Mouse (Mus musculus) kidney, postnatal 25 days (tissue): ENCODE results near the gene Tmem208.

Experiments used
- DNase-seq, 2 experiments: peaks; one replicate each; pipeline ENCODE4 v3.0.0; 2021; ENCODE audit warnings: mixed read lengths in 2 of 2

Tmem208 gene

DNA sequence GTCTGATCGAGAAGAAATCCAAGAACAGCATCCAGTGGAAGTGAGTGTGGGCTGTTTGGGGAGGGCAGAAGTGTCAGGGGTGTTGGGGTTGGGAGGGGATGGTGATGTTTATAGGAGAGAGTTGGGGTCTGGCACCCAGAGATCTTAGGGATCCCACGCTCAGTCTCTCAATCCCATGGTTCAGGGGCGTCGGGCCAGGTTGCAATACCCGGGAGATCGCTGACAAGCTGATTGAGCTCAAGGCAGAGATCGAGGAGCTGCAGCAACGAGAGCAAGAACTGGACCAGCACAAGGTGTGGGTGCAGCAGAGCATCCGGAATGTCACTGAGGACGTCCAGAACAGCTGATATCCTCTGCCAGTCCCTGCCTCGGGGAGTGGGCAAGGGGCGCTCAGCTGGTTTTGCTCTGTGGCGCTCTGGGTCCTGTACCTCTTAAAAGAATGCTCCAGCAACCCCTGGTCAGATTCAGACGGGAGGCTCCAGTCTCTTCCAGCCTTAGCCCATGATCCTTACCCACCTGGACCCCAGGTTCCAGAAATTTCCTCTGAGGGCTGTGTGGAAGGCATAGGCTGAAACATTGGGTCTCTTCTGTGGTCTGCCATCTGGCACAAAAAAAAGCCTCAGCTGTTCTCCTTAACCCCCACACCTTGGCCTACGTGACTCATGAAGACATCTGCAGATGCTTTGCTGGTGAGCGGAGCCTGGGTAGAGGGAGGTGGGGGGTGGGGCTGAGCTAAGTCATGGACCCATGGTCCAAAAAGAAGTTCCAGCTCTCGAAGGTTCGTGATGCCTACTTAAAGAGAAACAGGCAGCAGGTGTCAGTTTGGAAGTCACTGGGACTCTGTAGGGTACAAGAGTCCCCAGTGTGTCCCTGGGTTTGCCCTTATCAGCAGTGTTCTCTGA, 27.6 kb upstream of the Tmem208 start:
- peak in 1 of 2 experiments; percentile 33 for DNase-seq

DNA sequence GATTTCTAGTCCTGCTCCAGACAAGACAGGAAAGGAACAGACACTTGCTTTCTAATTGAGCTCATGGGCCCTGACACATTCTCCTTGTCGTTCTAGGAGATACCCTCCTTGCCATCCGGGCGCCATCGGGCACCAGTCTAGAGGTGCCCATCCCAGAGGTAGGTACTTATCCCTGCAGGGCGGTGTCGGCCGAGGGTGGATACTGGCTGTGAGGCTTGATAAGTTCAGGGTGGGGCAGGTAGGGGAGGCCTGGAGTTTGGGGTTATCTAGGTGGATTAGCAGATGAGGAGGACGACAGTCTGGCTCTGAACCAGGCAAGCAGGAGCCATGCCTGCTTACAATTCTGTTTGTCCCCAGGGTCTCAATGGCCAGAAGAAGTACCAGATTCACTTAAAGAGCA, 26.2 kb upstream of the Tmem208 start:
- DNase-seq, result peak in 1 of 2 experiments; percentile 46

DNA sequence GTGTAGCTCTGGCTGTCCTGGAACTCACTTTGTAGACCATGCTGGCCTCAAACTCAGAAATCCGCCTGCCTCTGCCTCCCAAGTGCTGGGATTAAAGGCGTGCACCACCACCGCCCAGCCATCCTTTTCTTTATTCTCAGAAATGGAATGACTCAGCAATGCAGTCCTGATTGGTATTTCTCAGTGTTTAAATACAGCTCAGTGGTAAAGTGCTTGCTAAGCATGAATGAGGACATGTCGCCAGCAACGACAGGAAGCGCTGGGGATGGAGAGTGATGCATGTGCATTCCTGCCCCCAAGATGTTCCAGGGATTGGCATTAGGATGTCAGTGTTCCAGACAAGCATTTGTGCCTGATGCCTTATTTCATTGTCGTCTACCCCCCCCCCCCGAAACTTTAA, 22.8 kb upstream of the Tmem208 start:
- no peak for DNase-seq

DNA sequence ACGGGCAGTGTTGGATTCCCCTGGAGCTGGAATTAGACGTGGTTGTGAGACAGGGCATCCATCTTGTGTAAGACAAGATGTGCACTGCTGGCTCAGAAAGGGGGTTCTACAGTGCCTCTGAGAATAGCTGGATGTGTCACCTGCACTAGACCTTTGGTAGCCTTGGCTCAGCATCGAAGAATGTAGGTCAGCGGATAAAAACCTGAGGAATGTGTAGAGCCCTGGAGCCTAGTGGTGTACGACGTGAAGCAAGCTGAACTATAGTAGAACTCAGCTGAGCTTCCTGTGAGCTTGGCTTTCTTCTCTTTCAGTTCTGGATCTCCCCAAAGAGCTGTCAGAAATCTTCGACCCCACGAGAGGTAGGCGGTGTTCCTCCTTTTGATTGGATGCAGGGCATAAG, 22.3 kb upstream of the Tmem208 start:
- no peak for DNase-seq

DNA sequence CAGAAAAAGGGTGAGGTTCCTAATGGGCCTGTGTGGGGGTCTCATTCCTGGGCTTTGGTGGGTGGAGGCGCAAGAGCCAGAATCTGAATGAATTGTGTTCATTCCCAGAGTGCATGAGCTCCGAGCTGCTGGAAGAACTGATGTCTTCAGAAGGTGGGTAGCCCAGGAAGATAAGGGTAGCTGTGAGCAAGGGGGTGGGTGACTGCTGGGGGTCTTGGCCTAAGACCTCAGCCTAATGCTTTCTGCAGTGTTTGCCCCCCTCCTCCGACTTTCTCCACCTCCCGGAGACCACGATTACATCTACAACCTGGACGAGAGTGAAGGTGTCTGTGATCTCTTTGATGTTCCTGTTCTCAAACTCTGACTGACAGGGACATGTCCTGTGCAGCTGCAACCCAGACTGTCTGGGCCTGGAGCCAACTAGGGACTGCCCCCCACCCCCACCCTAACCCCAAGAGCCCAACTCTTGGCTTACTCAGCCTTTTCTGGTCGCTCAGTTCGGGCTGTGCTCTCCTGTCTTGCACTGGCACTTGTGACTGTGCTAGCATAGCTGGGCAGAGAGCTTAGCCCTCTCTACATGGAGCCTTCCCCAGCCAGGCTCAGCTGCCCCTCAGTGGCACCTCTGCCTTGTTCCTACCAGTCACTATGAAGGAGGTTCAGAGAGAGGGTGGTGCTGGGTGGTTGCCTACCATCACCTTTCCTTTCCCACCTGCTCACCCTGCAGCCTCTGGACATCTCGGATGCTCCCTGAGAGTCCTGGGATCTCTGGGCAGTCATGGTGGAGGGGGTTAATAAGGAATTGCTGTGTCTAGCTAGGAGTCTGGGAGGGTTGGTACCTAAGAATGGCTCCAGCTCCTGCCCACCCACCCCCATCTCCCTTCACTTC, 21.6 kb upstream of the Tmem208 start:
- peak in 1 of 2 experiments; percentile 36 for DNase-seq

DNA sequence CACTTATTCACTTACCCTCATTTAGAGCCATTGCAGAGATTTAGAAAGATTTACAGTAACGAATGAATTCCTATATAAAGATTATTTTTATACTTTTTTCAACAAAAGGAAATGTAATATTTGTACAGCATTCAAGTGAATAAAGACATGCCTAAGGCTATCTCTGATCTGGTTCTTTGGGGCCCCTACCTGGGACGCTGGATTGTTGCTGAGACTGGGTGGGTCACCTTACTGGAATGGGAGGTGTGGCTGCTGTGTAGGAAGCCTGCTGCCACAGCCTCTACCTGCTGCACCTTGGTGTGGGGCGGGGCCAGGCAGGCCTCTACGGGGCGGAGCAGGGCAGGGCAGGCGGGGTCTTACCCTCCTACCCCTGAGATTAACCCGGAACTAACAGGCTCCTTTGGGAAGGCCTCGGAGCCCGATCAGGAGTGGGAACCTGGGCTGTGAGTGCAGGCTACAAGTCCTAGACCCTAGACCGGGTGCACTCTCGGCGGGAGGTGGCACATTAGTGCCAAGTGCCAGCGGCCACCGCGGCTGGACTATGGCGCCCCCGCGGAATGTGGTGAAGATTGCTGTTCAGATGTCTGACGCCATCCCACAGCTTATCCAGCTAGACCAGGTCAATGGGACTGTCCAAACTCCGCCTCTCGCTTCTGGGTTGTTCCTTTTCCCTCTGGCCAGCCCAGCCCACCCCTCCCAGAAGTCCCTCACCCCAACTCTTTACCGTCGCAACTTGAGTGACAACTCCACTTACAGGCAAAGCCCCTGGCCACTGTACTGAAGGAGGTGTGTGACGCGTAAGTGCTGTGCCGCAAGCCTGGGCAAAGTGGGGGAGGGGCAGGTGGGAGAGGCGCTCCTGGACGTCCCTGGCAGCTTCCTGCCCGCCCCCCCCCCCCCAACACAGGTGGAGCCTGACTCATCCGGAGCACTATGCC, 20.7 kb upstream of the Tmem208 start, which contains the start of gene Elmo3:
Gene Elmo3 (plus strand): TSS at position 391 of the 935 bp plus-strand sequence.
- DNase-seq, result peak; percentile 87 to 95

DNA sequence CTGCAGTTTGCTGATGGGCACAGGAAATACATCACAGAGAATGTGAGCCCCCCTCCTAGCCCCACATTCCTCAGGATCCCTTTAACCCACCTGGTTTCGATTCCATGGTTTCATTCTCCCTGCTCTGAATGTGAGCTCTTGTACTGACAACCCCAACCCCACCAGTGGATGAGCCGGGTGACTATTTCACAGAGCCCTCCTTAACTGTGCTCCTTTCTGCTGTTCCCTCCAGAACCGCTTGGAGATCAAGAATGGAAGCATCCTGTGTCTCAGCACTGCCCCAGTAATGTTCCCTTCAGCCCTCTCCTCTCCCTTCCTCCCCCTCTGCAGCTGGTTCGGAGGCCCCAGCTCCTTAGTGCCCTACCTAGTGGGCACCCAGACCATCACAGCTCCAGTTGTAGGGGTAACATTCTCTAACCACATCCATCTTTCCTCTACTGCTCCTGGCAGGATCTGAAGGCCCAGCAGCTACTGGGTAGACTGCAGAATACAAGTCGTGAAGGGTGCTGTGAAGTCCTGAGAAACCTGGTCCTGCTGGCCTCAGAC, 19.9 kb upstream of the Tmem208 start:
- no peak for DNase-seq

DNA sequence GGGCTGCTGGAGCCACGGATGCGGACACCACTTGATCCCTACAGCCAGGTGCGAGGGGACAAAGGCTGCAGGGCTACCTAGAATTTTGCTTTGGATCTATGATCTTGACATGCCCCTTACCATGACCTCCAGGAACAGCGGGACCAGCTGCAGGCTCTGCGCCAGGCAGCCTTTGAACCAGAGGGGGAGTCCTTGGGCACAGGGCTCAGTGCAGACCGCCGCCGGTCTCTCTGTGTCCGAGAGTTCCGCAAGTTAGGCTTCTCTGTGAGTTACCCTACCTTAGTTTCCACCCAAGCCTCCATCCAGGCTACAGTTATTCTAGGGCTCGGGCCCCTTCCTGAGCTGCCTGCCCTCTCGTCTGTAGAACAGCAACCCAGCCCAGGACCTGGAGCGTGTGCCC, 18.5 kb upstream of the Tmem208 start:
- DNase-seq, result peak in 1 of 2 experiments; percentile 51

DNA sequence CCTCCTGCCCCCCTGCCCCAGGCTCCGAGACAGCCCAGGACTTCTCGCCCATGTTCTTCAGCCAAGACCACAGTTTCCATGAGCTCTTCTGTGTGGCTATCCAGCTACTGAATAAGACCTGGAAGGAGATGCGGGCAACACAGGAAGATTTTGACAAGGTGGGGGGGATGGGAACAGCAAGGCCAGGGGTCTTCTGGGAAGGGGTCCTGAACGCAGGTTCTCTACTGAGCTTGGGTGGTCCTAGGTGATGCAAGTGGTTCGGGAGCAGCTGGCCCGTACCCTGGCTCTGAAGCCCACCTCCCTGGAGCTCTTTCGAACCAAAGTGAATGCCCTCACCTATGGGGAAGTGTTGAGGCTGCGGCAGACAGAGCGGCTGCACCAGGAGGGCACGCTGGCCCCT, 17.7 kb upstream of the Tmem208 start:
- no peak for DNase-seq

DNA sequence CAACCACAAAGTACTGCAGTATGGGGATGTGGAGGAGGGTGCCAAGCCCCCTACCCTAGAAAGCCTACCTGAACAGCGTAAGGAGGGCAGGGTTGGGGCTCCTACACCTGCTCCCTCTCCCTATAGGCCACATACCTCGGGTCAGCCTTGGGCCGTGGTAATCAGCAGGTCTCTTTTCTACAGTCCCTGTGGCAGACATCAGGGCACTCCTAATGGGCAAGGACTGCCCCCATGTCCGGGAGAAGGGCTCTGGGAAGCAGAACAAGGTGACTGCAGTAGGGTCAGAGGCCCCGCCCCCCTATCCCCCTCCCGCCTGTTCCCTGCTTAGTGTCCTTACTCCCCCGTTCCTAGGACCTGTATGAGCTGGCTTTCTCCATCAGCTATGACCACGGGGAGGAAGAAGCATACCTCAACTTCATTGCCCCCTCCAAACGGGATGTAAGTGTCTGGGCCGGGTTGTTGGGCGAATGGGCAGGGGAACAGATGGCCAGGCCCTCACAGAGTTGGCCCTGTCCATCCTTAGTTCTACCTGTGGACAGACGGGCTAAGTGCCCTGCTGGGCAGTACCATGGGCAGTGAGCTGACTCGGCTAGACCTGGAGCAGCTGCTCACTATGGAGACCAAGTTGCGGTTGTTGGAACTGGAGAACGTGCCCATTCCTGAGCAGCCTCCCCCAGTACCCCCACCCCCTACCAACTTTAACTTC, 16.9 kb upstream of the Tmem208 start:
- DNase-seq, result no peak

DNA sequence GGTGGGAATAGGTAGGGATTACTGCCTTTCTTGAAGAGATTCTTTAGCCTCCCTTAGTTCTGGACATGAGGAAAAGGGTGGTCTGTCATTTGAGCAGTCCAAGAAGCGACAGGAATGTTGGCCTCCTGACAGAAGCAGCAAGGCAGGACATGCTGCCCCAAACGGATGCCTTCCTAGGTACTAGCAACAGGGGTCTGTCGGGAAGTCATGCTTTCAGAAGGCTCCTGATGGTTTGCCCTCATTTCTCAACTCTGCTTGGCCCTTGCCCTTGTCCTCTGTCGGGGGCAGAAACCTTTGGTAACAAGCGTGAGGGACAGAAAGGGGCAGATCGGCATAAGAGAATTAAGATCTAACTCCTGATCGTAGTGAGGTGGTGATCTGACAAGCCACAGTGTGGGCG, 16.0 kb upstream of the Tmem208 start:
- no peak for DNase-seq

DNA sequence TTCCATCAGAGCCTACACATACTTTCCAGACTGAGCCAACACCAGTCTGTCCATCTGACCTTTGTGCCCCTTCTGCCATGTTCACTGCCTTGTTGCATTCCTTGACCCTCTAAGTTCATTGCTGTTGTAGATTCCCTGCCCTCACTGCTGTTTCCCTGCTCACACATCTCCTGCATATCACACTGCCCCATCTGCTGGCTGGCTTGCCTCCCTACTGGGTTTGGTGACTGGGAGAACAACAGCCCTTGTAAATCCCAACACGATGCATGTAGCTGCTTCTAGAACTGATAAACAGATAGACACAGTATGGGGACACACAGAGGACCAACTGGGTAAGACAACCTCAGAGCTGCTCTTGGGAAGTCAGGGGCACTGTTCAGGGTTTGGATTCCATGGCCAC, 14.4 kb upstream of the Tmem208 start:
- DNase-seq, result no peak

DNA sequence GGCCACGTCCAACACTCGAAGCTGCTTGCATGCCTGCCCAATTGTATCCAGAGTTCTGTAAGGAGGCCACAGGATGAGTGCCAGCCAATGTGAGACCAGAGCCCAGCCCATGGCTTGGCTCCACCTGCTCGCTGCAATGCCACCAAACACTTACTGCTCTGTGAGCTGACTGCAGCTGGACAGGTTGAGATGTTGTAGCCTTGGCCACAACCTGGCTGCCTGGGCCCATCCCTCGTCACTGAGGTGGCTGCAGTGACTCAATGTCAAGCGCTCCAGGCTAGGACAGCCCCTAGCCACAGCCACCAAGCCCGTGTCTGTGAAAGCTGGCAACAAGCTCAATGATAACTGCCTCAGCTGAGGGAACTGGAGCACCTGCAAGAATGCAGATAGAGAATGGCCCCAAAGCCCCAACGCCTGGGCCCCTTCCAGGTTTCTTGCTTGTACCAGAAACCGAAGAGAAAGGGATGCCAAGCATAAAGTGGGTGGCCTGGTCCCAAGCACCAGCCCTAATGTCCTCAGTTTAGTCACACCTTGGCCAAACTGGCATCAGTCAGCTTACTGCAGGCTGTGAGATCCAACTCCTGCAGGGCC, 13.2 kb upstream of the Tmem208 start:
- DNase-seq, result no peak

DNA sequence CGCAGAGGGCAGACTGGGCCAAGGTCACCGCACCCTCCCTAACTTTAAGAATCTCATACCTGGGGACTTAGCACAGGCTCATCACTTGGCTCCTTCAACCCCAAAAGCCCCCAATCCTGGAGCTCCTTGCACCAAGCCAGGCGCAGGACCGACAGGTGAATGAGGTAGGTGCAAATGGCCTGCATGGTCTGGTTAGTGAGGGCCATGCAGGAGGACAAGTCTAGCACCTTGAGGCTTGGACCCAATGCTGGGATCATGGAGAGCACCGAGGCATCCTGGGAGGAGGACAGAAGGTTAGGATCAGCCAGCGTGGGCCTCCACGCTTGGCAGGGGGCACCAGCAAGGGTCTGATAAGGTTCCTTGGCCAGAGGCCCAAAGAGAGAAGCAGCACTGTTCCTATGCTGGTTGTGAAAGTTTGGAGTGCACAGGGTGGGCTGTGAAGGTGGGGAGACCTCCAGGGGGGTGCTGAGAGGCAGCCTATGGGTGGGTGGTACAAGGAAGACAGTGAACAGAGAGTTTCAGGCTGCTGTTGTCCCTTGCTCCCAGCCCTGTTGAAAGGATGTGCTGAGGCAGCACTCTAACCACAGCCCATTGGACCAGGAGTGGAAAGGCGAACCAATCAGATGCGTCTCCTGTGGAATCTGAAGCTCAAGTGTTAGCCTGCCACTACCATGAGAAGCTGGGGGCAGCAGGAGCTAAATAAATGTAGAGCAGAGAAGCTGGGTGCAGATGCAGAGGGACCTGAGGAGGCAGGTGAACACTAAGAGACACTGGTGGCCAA, 12.3 kb upstream of the Tmem208 start:
- DNase-seq, result no peak

DNA sequence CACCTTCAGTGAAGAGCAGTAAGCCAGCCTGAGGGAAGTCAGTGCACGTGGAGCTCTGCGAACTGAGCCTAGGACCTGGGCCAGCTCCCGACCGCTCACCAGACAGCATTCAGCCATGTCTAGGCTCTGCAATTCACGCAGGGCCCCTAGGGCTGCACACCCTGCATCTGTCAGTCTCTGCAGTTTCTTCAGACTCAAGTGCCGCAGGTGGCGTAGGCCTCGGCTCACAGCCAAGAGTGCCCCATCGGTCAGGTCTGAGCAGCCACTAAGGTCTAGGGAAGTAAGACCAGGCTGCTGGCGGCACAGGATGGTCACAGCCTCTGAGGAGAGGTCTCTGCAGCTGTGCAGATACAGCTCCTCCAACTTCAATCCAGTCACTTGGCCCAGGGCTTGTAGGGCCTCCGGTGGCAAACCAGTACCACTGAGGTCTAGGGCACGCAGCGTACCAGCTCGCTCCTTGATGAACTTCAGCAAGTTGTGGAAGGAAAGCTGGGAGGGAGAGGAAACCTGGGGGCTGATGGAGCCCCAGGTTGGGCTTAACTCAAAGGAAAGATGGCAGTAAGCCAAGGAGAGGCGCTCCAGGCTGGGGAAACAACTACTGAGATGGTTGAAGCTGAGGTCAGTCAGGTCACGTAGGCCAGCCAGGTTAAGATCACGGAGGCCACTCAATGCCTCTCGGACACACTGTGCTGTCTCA, 10.9 kb upstream of the Tmem208 start:
- DNase-seq, result no peak

DNA sequence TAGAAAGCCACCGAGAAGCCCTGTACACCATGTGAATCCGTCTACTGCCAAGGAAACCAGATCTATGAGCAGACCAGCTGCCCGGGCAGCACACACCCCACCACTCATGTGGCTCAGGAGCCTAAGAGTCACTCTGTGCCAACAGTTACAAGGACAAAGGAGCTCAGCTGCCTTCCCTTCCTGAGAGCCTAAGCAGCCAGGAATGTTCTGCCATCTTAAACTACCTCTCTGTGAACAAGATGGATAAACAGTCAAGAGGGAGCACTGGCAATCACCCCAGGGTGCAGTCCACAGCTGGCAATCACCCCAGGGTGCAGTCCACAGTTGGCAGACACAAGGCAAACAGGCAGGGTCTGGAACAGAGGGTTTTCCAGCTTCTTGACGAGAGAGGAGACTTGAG, 8.2 kb upstream of the Tmem208 start:
- DNase-seq, result no peak

DNA sequence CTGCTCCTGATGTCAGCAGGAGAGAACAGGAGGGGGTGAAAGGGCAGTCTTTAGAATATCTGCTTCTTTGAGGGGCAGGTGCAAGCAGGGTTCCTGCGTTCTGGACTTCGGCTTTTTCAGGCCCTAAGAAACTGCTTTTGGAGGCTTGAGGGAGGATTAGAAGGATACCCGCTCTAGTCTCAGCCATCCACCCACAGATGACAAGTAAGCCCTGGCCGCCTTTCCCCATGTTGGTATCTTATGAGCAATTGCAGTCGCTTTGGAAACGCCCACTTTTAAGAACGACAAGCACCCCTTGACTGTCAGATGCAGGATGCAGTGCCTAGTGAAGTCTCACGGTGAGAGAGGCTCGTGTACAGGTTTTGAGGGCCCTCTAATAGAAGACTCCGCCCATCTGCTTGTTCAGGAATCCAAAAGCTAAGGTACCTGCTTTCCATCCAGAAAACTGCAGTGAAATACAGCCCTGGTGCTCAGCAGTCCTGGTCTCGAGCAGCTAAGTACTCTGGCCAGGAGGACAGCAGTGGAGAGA, 7.4 kb upstream of the Tmem208 start:
- DNase-seq, result no peak

DNA sequence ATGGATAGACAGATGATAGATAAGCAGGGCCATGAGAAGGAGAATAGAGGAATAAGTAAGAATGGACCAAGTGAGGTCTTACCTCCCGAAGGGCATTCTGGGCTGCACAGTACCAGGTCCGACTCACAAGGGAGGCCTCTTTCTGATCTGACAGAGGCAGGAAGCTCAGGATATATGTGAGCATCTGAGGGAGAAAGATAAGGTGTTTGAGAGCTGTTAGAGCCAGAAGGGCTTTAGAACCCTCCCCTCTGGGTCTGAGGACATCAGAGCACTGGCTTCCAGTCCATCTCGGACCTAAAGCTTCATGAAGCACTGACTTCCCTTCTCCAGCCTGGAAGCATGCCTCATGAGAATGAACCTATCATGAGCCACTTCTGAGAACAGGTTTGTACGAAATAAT, 3.0 kb upstream of the Tmem208 start:
- DNase-seq, result no peak

DNA sequence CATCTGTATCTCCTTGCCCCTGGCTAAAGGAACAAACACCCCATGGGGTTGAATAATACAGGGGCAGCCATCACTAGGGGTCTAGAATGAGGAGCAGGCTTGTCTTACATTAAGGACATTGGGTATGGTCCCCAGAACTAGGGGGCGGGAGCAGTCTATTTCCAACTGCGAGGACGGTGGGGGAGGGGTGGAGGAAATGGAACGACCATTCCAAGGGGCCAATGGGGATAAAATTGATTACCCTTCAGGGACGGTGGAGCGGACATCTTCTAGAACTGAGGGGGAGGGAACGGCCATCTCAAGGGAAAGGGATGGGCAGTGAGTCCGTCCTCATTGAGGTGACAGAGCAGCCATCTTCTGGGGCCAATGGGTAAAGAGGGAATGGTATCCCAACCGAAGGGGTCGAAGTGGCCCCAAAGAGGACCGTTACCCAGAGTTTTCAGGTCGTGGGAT, 487 bp upstream of the Tmem208 start:
- no peak for DNase-seq
